Mouse (Mus musculus): ENCODE data around the gene Grb2. TPM values are rescaled to one million over a fixed set of nuclear protein-coding genes. Genes with fewer than 3 reads are reported as not detected.

Gene Grb2
- total and polyA plus RNA-seq, 3 experiments, result 52.0 to 109 (median 107) TPM

DNA sequence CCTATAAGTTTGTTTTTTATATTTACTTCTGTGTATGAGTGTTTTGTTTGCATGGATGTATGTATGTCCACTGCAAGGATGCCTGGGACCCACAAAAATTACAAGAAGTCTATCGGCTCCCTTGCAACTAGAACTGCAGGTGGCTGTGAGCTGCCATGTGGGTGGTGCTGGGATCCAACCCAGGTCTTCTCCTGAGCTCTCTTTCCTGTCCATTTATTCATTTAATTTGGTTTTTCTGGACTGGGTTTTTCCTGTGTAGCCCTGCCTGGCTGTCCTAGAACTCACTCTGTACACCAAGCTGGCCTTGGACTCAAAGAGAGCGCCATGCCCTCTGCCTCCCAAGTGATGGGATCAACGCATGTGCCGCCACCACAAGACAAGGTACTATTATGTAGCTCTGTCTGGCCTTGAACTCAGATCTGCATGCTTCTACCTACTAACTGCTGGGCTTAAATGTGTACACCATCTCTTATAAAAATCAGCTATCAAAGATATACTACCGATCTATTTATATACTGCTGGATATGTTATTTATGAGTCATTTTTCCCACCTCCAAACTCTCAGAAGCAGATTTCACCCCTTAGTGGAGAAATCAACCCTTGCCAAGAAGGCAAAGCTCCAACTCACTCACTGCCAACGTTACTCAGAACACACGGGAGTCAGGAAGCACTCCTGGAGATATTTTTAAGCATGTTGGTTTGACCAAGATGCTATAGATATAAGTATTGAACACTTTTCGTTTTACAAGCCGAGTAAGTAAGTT is 34.7 kb downstream of the Grb2 start:
- Histone ChIP-seq H3K79me2 (replicated peaks; ENCODE audit: control insufficient read depth, insufficient read depth, low read length) (peaks cover 19% of the 10 kb centered on the region), H3K27ac (no peak overlapping the region), H3K27me3 (ENCODE audit: control insufficient read depth, insufficient read depth, low read length) (no peaks in the 10 kb centered on the region), H3K4me1 (ENCODE audit: control insufficient read depth, insufficient read depth, low read length) (peaks cover 30% of the 10 kb centered on the region), H3K36me3 (ENCODE audit: control insufficient read depth, insufficient read depth, low read length) (peaks cover 10% of the 10 kb centered on the region), H3K9ac (ENCODE audit: low read depth, low read length) (no peak overlapping the region), H3K4me3 (no peak overlapping the region)
- no peak for DNase-seq
- intact Hi-C loops (cut with DNase I), result no loop called here
- 46% methylated on average over 9 of the region's 9 CpGs for WGBS
- TF ChIP-seq CTCF (IDR thresholded peaks at IDR 0.05) (no peak), EP300 (IDR thresholded peaks at IDR 0.05; ENCODE audit: insufficient read depth, low read depth, low read length) (no peak), POLR2A (IDR thresholded peaks at IDR 0.05; ENCODE audit: insufficient read depth, low read depth, low read length) (no peak)

- H3K27ac ChIP-seq, result no peak overlapping the region
- WGBS, result 60% methylated on average over 7 of the region's 7 CpGs
- H3K79me2 ChIP-seq (replicated peaks; ENCODE audit: control insufficient read depth, insufficient read depth, low read length), result peaks cover 24% of the 10 kb centered on the region
- peaks cover 10% of the 10 kb centered on the region for H3K36me3 ChIP-seq (ENCODE audit: control insufficient read depth, insufficient read depth, low read length)
- no peak overlapping the region for H3K9ac ChIP-seq (ENCODE audit: low read depth, low read length)
- H3K4me3 ChIP-seq, result no peak overlapping the region
- intact Hi-C loops (cut with DNase I), result no loop called here
- no peak for DNase-seq
- TF ChIP-seq CTCF (IDR thresholded peaks at IDR 0.05), result no peak
- H3K27me3 ChIP-seq (ENCODE audit: control insufficient read depth, insufficient read depth, low read length), result no peaks in the 10 kb centered on the region
- peaks cover 34% of the 10 kb centered on the region for H3K4me1 ChIP-seq (ENCODE audit: control insufficient read depth, insufficient read depth, low read length)
These were observed 36.0 kb downstream of the Grb2 start for GRCm38 (mm10) chr11:115672226-115672987.

DNA sequence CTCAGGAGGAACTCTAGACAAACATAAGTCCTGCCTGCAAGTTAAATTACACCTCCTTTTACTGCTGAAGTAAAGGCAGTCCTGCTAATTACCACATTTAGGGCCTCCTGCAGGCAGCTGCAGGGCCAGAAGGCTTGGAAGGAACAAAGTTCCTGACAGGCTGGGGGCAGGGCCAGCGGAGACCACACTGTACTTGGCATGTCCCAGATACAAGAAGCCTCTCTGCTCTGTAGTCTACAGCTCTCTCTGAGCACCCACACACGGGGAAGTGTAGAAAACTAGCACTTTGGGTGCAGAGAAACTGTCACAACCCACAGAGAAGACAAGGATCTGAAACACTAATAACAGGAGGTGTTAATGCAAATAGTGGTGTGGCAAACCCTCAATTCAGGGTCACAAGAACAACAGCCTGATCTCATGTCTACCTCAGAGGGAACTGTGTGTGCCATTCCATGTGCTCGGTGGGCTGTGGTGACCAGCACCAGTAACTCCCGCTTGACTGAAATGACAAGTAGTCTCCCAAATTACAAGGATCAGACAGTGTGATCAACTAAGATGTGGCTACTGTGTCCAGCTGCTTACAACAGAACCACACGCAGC is 37.8 kb downstream of the Grb2 start:
- DNase-seq, result peak in 1 of 2 experiments; percentile 41
- H3K36me3 ChIP-seq (ENCODE audit: control insufficient read depth, insufficient read depth, low read length), result peaks cover 8% of the 10 kb centered on the region
- H3K27ac ChIP-seq, result peak overlapping the region; percentile 43; the same call in 1 of the 2 replicates
- 30% methylated on average over 5 of the region's 5 CpGs for WGBS
- peaks cover 19% of the 10 kb centered on the region for H3K79me2 ChIP-seq (replicated peaks; ENCODE audit: control insufficient read depth, insufficient read depth, low read length)
- intact Hi-C loops (cut with DNase I), result no loop called here
- TF ChIP-seq POLR2A (IDR thresholded peaks at IDR 0.05; ENCODE audit: insufficient read depth, low read depth, low read length) (no peak), CTCF (IDR thresholded peaks at IDR 0.05) (no peak), EP300 (IDR thresholded peaks at IDR 0.05; ENCODE audit: insufficient read depth, low read depth, low read length) (no peak)
- no peaks in the 10 kb centered on the region for H3K27me3 ChIP-seq (ENCODE audit: control insufficient read depth, insufficient read depth, low read length)
- peak overlapping the region; percentile 33; the same call in 1 of the 2 replicates for H3K9ac ChIP-seq (ENCODE audit: low read depth, low read length)
- H3K4me3 ChIP-seq, result no peak overlapping the region
- H3K4me1 ChIP-seq (ENCODE audit: control insufficient read depth, insufficient read depth, low read length), result peaks cover 27% of the 10 kb centered on the region

- 65% methylated on average over 4 of the region's 4 CpGs for WGBS
These were observed 44.6 kb downstream of the Grb2 start for GRCm38 (mm10) chr11:115663676-115664335.

DNA sequence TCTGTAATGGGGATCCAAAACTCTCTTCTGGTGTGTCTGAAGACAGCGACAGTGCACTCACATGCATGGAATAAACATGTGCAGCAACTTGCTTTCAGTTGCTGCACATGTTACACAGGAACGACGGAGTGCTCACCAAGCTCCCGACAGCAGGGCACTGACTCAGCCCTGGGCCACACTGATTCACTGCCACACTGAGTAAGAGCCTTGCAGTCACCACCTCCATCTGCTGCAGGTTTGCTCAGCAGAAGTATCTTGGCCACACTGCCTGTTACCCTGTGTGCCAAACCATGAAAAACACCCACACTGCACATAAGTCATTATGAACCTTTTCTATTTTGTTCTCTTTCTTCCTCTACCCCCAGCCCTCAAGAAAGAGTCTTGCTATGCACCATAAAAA is 48.0 kb downstream of the Grb2 start:
- H3K4me3 ChIP-seq, result no peak overlapping the region
- H3K36me3 ChIP-seq (ENCODE audit: control insufficient read depth, insufficient read depth, low read length), result no peaks in the 10 kb centered on the region
- H3K79me2 ChIP-seq (replicated peaks; ENCODE audit: control insufficient read depth, insufficient read depth, low read length), result peaks cover 8% of the 10 kb centered on the region
- no peak for TF ChIP-seq CTCF (IDR thresholded peaks at IDR 0.05)
- no peak for TF ChIP-seq POLR2A (IDR thresholded peaks at IDR 0.05; ENCODE audit: insufficient read depth, low read depth, low read length)
- TF ChIP-seq EP300 (IDR thresholded peaks at IDR 0.05; ENCODE audit: insufficient read depth, low read depth, low read length), result no peak
- no peak for DNase-seq
- 90% methylated on average over 4 of the region's 4 CpGs for WGBS
- H3K9ac ChIP-seq (ENCODE audit: low read depth, low read length), result no peak overlapping the region
- no peak overlapping the region for H3K27ac ChIP-seq
- H3K4me1 ChIP-seq (ENCODE audit: control insufficient read depth, insufficient read depth, low read length), result no peaks in the 10 kb centered on the region; the same call in 1 of the 2 replicates
- intact Hi-C loops (cut with DNase I), result no loop called here
- no peaks in the 10 kb centered on the region for H3K27me3 ChIP-seq (ENCODE audit: control insufficient read depth, insufficient read depth, low read length)

More at GRCm38 (mm10) chr11:115663676-115664335, 44.6 kb downstream of the Grb2 start:
- Histone ChIP-seq H3K4me1 (ENCODE audit: control insufficient read depth, insufficient read depth, low read length) (peaks cover 4% of the 10 kb centered on the region), H3K9ac (ENCODE audit: low read depth, low read length) (no peak overlapping the region), H3K36me3 (ENCODE audit: control insufficient read depth, insufficient read depth, low read length) (no peaks in the 10 kb centered on the region; the same call in 1 of the 2 replicates), H3K4me3 (no peak overlapping the region), H3K27ac (no peak overlapping the region), H3K27me3 (ENCODE audit: control insufficient read depth, insufficient read depth, low read length) (no peaks in the 10 kb centered on the region), H3K79me2 (replicated peaks; ENCODE audit: control insufficient read depth, insufficient read depth, low read length) (peaks cover 16% of the 10 kb centered on the region)
- no peak for TF ChIP-seq POLR2A (IDR thresholded peaks at IDR 0.05; ENCODE audit: insufficient read depth, low read depth, low read length)
- TF ChIP-seq CTCF (IDR thresholded peaks at IDR 0.05), result no peak
- no peak for TF ChIP-seq EP300 (IDR thresholded peaks at IDR 0.05; ENCODE audit: insufficient read depth, low read depth, low read length)
- intact Hi-C loops (cut with DNase I), result no loop called here
- no peak for DNase-seq
